Mouse (Mus musculus): ENCODE measurements around the gene Smarcd1. TPM values are rescaled to one million over a fixed set of nuclear protein-coding genes. Genes with fewer than 3 reads are reported as not detected.

Gene Smarcd1
- polyA plus RNA-seq, 1 experiment, result 30.9 TPM

DNA sequence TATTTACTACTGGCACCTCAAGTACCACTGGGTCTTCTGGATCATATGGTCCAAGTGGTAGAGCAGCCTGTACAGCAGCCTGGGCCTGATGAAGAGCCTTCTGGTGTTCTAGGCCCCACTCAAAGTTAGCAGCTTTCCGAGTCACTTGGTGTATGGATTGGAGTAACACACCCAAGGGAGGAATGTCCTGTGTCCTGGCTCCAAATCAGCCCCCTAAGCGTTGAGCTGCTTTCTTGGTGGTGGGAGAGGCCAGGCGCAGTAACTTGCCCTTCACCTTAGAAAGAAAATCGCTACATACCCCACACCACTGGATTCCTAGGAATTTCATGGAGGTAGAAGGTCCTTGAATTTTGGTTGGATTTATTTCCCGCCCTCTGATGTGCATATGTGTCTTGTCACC, 17.8 kb upstream of the Smarcd1 start:
- Histone ChIP-seq H3K4me1 (ENCODE audit: control insufficient read depth, insufficient read depth, low read length) (no peaks in the 10 kb centered on the region), H3K36me3 (ENCODE audit: control insufficient read depth, insufficient read depth, low read length) (no peaks in the 10 kb centered on the region), H3K27ac (ENCODE audit: control insufficient read depth, insufficient read depth, low read depth, low read length) (no peak overlapping the region), H3K27me3 (ENCODE audit: control insufficient read depth, insufficient read depth, low read length) (no peaks in the 10 kb centered on the region), H3K4me3 (ENCODE audit: control insufficient read depth, low read depth, low read length) (no peak overlapping the region)
- no peak for TF ChIP-seq CTCF (IDR thresholded peaks at IDR 0.05; ENCODE audit: control insufficient read depth, insufficient read depth, insufficient replicate concordance, low read depth, low read length)
- no peak for TF ChIP-seq POLR2A (IDR thresholded peaks at IDR 0.05; ENCODE audit: control insufficient read depth, low read depth, low read length)

- TF ChIP-seq POLR2A (IDR thresholded peaks at IDR 0.05; ENCODE audit: control insufficient read depth, low read depth, low read length), result no peak
- peak; percentile 76; the same call in 1 of the 2 replicates for TF ChIP-seq CTCF (IDR thresholded peaks at IDR 0.05; ENCODE audit: control insufficient read depth, insufficient read depth, insufficient replicate concordance, low read depth, low read length)
- no peak overlapping the region for H3K27ac ChIP-seq (ENCODE audit: control insufficient read depth, insufficient read depth, low read depth, low read length)
These were observed 13.2 kb upstream of the Smarcd1 start for GRCm38 (mm10) chr15:99688712-99689111.

DNA sequence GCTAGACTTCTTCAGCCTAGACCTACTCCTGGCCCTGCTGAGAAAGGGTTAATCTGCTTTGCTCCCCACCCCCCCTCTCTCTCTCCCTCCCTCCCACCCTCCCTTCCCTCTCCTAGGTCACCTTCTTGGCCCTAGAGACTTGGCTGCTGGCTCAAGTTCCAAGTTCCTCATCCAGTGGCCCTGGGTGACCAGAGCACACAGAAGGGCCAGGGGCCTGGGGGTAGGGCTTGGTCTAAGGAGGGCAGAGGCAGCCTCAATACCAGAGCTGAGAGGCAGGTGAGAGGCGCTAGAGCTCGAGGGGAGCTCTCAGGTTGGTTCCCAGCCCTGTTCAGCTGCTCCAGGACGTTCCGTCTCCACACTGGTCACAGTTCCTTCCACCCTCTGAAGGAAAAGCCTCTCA, 11.0 kb upstream of the Smarcd1 start:
- no peak overlapping the region for H3K4me3 ChIP-seq (ENCODE audit: control insufficient read depth, low read depth, low read length)
- no peak for TF ChIP-seq POLR2A (IDR thresholded peaks at IDR 0.05; ENCODE audit: control insufficient read depth, low read depth, low read length)
- TF ChIP-seq CTCF (IDR thresholded peaks at IDR 0.05; ENCODE audit: control insufficient read depth, insufficient read depth, insufficient replicate concordance, low read depth, low read length), result no peak
- peaks cover 4% of the 10 kb centered on the region; the same call in 1 of the 2 replicates for H3K4me1 ChIP-seq (ENCODE audit: control insufficient read depth, insufficient read depth, low read length)
- H3K27me3 ChIP-seq (ENCODE audit: control insufficient read depth, insufficient read depth, low read length), result no peaks in the 10 kb centered on the region
- H3K27ac ChIP-seq (ENCODE audit: control insufficient read depth, insufficient read depth, low read depth, low read length), result no peak overlapping the region
- H3K36me3 ChIP-seq (ENCODE audit: control insufficient read depth, insufficient read depth, low read length), result no peaks in the 10 kb centered on the region

More at GRCm38 (mm10) chr15:99688712-99689111, 13.2 kb upstream of the Smarcd1 start:
- Histone ChIP-seq H3K4me1 (ENCODE audit: control insufficient read depth, insufficient read depth, low read length) (peaks cover 2% of the 10 kb centered on the region; the same call in 1 of the 2 replicates), H3K4me3 (ENCODE audit: control insufficient read depth, low read depth, low read length) (no peak overlapping the region), H3K36me3 (ENCODE audit: control insufficient read depth, insufficient read depth, low read length) (no peaks in the 10 kb centered on the region), H3K27me3 (ENCODE audit: control insufficient read depth, insufficient read depth, low read length) (no peaks in the 10 kb centered on the region)

DNA sequence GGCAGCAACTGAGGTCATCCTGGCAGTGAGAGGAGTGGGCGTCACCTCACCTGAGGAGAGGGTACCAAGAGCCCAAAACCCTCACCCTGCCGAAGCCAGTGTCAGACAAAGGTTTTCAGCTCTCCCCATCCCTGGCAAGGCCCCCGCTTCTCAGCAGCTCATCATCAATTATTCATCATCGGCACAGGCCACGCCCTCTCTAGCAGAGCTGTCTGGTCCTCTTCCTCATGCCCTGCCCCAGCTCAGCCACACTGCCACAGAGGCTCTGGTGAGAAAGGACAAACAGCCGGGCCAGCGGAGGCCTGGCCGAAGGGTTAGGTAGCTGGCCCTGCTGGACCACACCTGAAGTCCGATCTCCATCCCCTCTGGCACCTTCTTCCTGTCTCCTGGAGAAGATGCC, 10.0 kb upstream of the Smarcd1 start:
- TF ChIP-seq POLR2A (IDR thresholded peaks at IDR 0.05; ENCODE audit: control insufficient read depth, low read depth, low read length) (no peak), CTCF (IDR thresholded peaks at IDR 0.05; ENCODE audit: control insufficient read depth, insufficient read depth, insufficient replicate concordance, low read depth, low read length) (no peak)
- Histone ChIP-seq H3K36me3 (ENCODE audit: control insufficient read depth, insufficient read depth, low read length) (no peaks in the 10 kb centered on the region), H3K4me1 (ENCODE audit: control insufficient read depth, insufficient read depth, low read length) (peaks cover 4% of the 10 kb centered on the region; the same call in 1 of the 2 replicates), H3K4me3 (ENCODE audit: control insufficient read depth, low read depth, low read length) (no peak overlapping the region), H3K27me3 (ENCODE audit: control insufficient read depth, insufficient read depth, low read length) (no peaks in the 10 kb centered on the region), H3K27ac (ENCODE audit: control insufficient read depth, insufficient read depth, low read depth, low read length) (no peak overlapping the region)

GRCm38 (mm10) chr15:99697309-99697708, 4.6 kb upstream of the Smarcd1 start:
- H3K27ac ChIP-seq (ENCODE audit: control insufficient read depth, insufficient read depth, low read depth, low read length), result no peak overlapping the region
- no peaks in the 10 kb centered on the region for H3K36me3 ChIP-seq (ENCODE audit: control insufficient read depth, insufficient read depth, low read length)
- H3K4me1 ChIP-seq (ENCODE audit: control insufficient read depth, insufficient read depth, low read length), result peaks cover 11% of the 10 kb centered on the region
- H3K4me3 ChIP-seq (ENCODE audit: control insufficient read depth, low read depth, low read length), result no peak overlapping the region
- H3K27me3 ChIP-seq (ENCODE audit: control insufficient read depth, insufficient read depth, low read length), result no peaks in the 10 kb centered on the region
- no peak for TF ChIP-seq CTCF (IDR thresholded peaks at IDR 0.05; ENCODE audit: control insufficient read depth, insufficient read depth, insufficient replicate concordance, low read depth, low read length)
- no peak for TF ChIP-seq POLR2A (IDR thresholded peaks at IDR 0.05; ENCODE audit: control insufficient read depth, low read depth, low read length)

GRCm38 (mm10) chr15:99698533-99699085, 3.3 kb upstream of the Smarcd1 start:
- Histone ChIP-seq H3K27ac (ENCODE audit: control insufficient read depth, insufficient read depth, low read depth, low read length) (no peak overlapping the region), H3K27me3 (ENCODE audit: control insufficient read depth, insufficient read depth, low read length) (no peaks in the 10 kb centered on the region), H3K4me1 (ENCODE audit: control insufficient read depth, insufficient read depth, low read length) (peaks cover 14% of the 10 kb centered on the region), H3K4me3 (ENCODE audit: control insufficient read depth, low read depth, low read length) (no peak overlapping the region), H3K36me3 (ENCODE audit: control insufficient read depth, insufficient read depth, low read length) (no peaks in the 10 kb centered on the region)
- TF ChIP-seq POLR2A (IDR thresholded peaks at IDR 0.05; ENCODE audit: control insufficient read depth, low read depth, low read length) (no peak), CTCF (IDR thresholded peaks at IDR 0.05; ENCODE audit: control insufficient read depth, insufficient read depth, insufficient replicate concordance, low read depth, low read length) (no peak)

- Histone ChIP-seq H3K27me3 (ENCODE audit: control insufficient read depth, insufficient read depth, low read length) (no peaks in the 10 kb centered on the region), H3K36me3 (ENCODE audit: control insufficient read depth, insufficient read depth, low read length) (peaks cover 3% of the 10 kb centered on the region), H3K4me3 (ENCODE audit: control insufficient read depth, low read depth, low read length) (no peak overlapping the region), H3K27ac (ENCODE audit: control insufficient read depth, insufficient read depth, low read depth, low read length) (no peak overlapping the region), H3K4me1 (ENCODE audit: control insufficient read depth, insufficient read depth, low read length) (peaks cover 14% of the 10 kb centered on the region)
- TF ChIP-seq POLR2A (IDR thresholded peaks at IDR 0.05; ENCODE audit: control insufficient read depth, low read depth, low read length) (no peak), CTCF (IDR thresholded peaks at IDR 0.05; ENCODE audit: control insufficient read depth, insufficient read depth, insufficient replicate concordance, low read depth, low read length) (no peak)
These were observed 2.2 kb upstream of the Smarcd1 start for GRCm38 (mm10) chr15:99699715-99700114.

Measured in testis, adult 2 months (tissue).